Mouse (Mus musculus): ENCODE data around the gene Gm13040.
"Not testable (repeated sequence)": the region's sequence is repeated elsewhere in the genome, so short reads cannot be mapped to it uniquely, and the experiment has no call there.

The Gm13040 gene

DNA sequence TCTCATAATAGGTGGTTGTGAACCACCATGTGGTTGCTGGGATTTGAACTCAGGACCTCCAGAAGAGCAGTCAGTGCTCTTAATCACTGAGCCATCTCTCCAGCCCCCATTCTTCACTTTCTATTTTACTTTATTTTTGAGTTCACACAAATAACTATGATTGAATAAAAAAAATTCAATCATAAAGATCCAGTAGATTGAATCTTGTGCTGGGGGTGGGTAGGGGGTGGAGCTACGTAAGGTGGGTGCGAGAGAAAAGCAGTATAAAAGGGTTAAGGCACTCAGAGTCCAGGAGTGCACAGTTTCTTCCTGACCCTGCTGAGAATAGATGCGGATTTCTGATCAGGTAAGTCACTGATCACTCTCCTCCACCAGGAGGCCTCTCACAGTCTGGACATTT lies at the start of gene Gm13040:
Gm13040 (plus strand) TSS at position 301 of the 400 bp plus-strand sequence.
- in situ Hi-C loops (cut with MboI): not testable (repeated sequence)

DNA sequence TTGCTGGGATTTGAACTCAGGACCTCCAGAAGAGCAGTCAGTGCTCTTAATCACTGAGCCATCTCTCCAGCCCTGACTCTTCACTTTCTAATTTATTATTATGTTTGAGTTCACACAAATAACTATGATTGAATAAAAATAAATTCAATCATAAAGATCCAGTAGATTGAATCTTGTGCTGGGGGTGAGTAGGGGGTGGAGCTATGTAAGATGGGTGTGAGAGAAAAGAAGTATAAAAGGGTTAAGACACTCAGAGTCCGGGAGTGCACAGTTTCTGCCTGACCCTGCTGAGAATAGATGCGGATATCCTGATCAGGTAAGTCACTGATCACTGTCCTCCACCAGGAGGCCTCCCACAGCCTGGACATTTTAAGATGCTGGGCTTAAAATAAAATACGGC lies 24.7 kb upstream of the Gm13040 start, which contains the start of gene Gm13043:
Gm13043 (plus strand) TSS at position 301 of the 400 bp plus-strand sequence.
- in situ Hi-C loops (cut with MboI): no loop called here

DNA sequence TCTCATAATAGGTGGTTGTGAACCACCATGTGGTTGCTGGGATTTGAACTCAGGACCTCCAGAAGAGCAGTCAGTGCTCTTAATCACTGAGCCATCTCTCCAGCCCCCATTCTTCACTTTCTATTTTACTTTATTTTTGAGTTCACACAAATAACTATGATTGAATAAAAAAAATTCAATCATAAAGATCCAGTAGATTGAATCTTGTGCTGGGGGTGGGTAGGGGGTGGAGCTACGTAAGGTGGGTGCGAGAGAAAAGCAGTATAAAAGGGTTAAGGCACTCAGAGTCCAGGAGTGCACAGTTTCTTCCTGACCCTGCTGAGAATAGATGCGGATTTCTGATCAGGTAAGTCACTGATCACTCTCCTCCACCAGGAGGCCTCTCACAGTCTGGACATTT lies 15.6 kb downstream of the Gm13040 start, which contains the start of the genes BC080695 and Gm13057:
BC080695 (plus strand) TSS at position 301 of the 400 bp plus-strand sequence.
Gm13057 (plus strand) TSS at position 310 of the 400 bp plus-strand sequence.
- in situ Hi-C loops (cut with MboI): not testable (repeated sequence)
